Mouse (Mus musculus) embryonic stem cell, embryonic (primary cell): ENCODE data around the gene Atp8b4.

ENCODE experiments used
- CTCF ChIA-PET, 4 experiments: fragments of 300-600 bp in 2 of 4; fragments of 350-600 bp in 2 of 4; sonication (Branson Sonifier 250); formaldehyde crosslinking; loops; one replicate each; lab custom pipeline; 2022; ENCODE audit warnings: inconsistent platforms in 2 of 4; lab: Charles Lee
- POLR2A ChIA-PET, 4 experiments: fragments of 300-600 bp in 2 of 4; fragments of 350-600 bp in 2 of 4; sonication (Branson Sonifier 250); formaldehyde crosslinking; loops; one replicate each; lab custom pipeline; 2022; ENCODE audit warnings: antibody characterized with exemption in 4 of 4, inconsistent platforms in 1 of 4; lab: Charles Lee

Gene Atp8b4

DNA sequence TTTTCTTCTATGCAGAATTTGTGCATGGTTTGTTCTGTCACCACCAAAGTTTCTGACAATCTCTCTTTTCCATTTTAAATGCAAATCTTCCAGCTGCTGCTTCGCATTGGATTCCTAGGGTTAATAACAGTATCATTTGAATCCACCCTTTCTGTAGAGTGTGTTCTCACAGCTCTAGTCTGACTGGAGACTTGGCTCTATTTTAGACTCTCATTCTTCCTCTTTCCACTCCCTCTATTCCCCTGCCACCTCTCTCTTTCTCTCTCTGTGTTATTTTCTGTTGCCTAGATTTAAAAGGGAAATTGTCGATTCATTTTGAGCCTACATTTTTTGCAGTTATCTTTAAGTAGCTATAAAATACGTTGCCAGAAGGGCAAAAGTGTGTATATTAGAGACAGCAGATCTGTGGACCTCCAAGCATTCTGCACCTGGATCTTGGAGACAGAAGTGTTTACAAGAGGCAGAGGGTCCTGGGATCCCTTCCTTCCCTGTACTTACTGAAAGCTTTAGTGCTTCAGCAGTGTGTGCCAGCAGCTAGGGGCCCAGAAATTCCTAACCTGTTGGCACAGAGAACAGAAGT lies 225.6 kb downstream of the Atp8b4 start:
- CTCF ChIA-PET = no interaction called here
- POLR2A ChIA-PET = no interaction called here

DNA sequence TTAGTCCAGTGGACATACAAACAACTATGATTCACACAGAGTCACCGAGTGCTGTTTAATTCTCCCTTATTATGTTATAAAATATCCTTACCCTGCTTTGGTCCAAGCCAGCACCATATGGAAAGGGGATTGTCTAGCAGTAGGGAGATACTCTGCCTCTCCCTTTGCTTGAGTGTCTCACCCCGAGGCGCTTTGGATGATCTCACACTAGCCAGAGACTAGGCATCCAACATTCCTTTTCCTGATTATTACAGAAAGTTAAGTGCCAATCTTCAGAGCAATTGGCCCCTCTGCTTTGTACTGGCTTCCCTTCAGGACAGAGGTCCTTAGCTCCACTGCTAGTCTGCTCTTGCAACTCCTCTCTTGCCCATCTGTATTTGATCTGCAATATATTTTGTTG lies 226.2 kb downstream of the Atp8b4 start:
- CTCF ChIA-PET = no interaction called here
- POLR2A ChIA-PET = no interaction called here
